Mouse (Mus musculus) stomach, embryonic 16.5 days (tissue): ENCODE measurements around the gene Cdkn3. TPM values are rescaled to one million over a fixed set of nuclear protein-coding genes. Genes with fewer than 3 reads are reported as not detected.

Experiments
- ATAC-seq: fragments of 200-750 bp; cut with Nextera tagmentation; 2 replicates; pipeline ENCODE4 v1.8.0; 2017; ENCODE audit warnings: moderate number of reproducible peaks, moderate TSS enrichment; ENCODE audit not compliant: insufficient read depth, low FRiP score
- H3K27ac ChIP-seq: fragments of 300-500 bp; sonication (generic); 2 replicates; pipeline ENCODE4 v1.5.1; 2014; ENCODE audit warnings: low read length
- H3K27me3 ChIP-seq: fragments of 300-500 bp; sonication (generic); 2 replicates; pipeline ENCODE4 v1.6.1; 2014; ENCODE audit warnings: low read length, control low read depth, mixed read lengths; ENCODE audit not compliant: control insufficient read depth, insufficient read depth
- H3K36me3 ChIP-seq: fragments of 300-500 bp; sonication (generic); 2 replicates; pipeline ENCODE4 v1.6.1; 2014; ENCODE audit warnings: low read length; ENCODE audit not compliant: control insufficient read depth, insufficient read depth
- H3K4me1 ChIP-seq: fragments of 300-500 bp; sonication (generic); 2 replicates; pipeline ENCODE4 v1.6.1; 2014; ENCODE audit warnings: low read length, control low read depth, mixed read lengths; ENCODE audit not compliant: control insufficient read depth, insufficient read depth
- H3K4me2 ChIP-seq: fragments of 300-500 bp; sonication (generic); 2 replicates; pipeline ENCODE4 v1.6.1; 2014; ENCODE audit warnings: low read depth, low read length, mixed read lengths
- H3K4me3 ChIP-seq: fragments of 300-500 bp; sonication (generic); replicated peaks from 2 replicates; pipeline ENCODE4 v1.5.1; 2014; ENCODE audit warnings: mild to moderate bottlenecking, low read length
- H3K9ac ChIP-seq: fragments of 300-500 bp; sonication (generic); 2 replicates; pipeline ENCODE4 v1.6.1; 2014; ENCODE audit warnings: low read length
- H3K9me3 ChIP-seq: fragments of 300-500 bp; sonication (generic); replicated peaks from 2 replicates; pipeline ENCODE4 v1.6.1; 2016; ENCODE audit warnings: low read length, control low read depth; ENCODE audit not compliant: control insufficient read depth
- WGBS: fragments of 180-500 bp; shearing (Covaris S2); extraction: QIAGEN DNeasy Blood & Tissue Kit; methylation state at CpG from one replicate; pipeline ENCODE4 v1.1.7; 2014; 5-methylcytosine and 5-hydroxymethylcytosine counted together
- polyA plus RNA-seq: library from polyadenylated mRNA; unstranded; fragments of >200 nt; fragmentation: Nextera tagmentation; extraction: Ambion mirVana; gene quantifications from 2 replicates; pipeline ENCODE4 v1.2.1, GENCODE M21; 2015

Gene Cdkn3
- polyA plus RNA-seq, 1 experiment from 2014 or later = 48.3 TPM

DNA sequence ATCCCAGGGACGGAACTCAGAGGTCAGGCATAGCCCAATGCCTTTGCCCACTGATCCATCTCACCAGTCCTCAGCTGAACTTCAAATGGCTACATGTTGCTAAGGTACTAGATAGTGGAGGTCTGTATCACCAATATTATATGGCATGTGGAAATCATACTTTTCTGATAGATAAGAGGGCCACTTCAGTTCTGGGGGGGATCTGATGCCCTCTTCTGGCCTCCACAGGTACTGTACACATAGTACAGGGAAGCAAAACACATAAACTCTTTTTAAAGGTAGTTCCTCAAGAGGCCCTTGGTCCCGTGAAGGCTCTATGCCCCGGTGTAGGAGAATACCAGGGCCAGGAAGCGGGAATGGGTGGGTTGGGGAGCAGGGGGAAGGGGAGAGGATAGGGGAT, 30.0 kb downstream of the Cdkn3 start:
- no peaks in the 10 kb centered on the region for H3K36me3 ChIP-seq
- no peaks in the 10 kb centered on the region for H3K27me3 ChIP-seq

DNA sequence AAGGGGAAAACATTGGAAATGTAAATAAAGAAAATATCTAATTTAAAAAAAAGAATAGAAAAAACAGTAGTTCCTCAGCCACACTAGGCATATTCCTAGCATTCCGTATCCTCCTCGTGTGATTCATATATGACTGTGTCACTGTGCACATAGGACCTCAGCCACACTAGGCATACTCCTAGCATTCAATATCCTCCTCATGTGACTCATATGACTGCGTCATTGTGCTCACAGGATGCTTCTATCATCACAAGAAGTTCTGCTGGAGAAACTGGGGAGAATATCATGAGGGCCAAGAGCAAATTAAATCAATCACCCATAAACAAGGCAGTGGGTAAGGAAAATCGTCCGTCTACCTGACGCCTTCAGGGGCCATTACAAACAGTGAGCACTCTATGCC, 30.4 kb downstream of the Cdkn3 start:
- WGBS = 92% methylated on average over 6 of the region's 6 CpGs
- no peak for ATAC-seq
- H3K4me2 ChIP-seq = no peak overlapping the region

More for the DNA sequence above, 30.0 kb downstream of the Cdkn3 start:
- H3K4me3 ChIP-seq = no peak overlapping the region
- no peaks in the 10 kb centered on the region for H3K9me3 ChIP-seq
- 68% methylated on average over 4 of the region's 4 CpGs for WGBS
- H3K4me2 ChIP-seq = no peak overlapping the region
- H3K4me1 ChIP-seq = peaks cover 8% of the 10 kb centered on the region
- H3K9ac ChIP-seq = no peak overlapping the region
- H3K27ac ChIP-seq = no peak overlapping the region
- ATAC-seq = no peak

DNA sequence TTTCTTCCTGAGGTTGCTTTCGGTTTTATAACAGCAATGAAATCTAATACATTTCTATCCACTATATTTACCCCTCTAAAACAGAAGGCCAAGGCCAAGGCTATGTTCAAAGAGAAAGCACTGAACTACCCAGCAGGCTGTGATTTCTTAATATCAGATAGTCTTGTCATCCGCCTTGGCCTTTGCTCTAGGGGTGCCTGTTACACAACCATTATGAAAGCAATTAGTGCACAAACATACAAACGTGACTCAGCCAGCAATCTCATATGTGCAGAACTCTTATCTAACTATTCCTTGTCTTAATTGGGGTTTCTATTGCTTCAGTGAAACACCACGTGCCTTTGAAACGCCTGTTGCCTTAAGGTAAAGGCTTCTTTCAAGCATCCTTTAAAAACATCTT, 33.8 kb downstream of the Cdkn3 start:
- no peak for ATAC-seq

More for the DNA sequence above, 30.4 kb downstream of the Cdkn3 start:
- no peak overlapping the region for H3K4me3 ChIP-seq
- peaks cover 8% of the 10 kb centered on the region for H3K4me1 ChIP-seq
- H3K36me3 ChIP-seq = no peaks in the 10 kb centered on the region
- no peak overlapping the region for H3K9ac ChIP-seq
- no peaks in the 10 kb centered on the region for H3K9me3 ChIP-seq
- H3K27me3 ChIP-seq = no peaks in the 10 kb centered on the region
- H3K27ac ChIP-seq = no peak overlapping the region

DNA sequence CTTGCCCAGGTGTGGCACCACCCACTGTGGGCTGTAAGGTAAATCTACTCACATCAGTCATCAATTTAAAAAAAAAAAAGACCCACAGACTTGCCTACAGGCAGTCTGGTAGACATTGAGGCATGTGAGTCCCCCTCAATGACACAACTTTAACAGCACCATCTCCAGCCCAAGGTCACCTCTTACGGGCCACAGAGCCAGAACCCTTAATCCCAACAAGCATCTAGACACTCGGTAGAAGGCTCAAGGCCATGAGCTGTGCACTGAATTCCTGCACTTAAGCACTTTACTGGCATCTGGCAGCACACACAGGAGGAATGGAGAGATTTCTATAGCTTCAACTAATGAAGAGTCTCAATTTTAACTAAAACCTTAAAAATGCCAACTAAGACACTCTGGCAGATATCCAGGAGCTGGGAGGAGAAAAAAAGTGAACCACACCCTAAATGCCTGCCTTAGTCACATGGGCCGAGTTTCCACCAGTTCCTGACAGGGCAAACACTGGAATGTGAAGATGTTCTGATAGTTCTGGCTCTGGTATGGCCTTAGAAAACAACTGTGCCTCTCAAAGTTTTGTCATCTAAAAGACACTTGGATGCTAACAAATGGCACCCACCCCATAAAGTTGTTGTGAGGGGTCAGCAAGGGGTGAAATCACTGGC, 40.5 kb downstream of the Cdkn3 start:
- no peak overlapping the region for H3K9ac ChIP-seq
- H3K4me1 ChIP-seq = no peaks in the 10 kb centered on the region
- no peak overlapping the region for H3K27ac ChIP-seq
- 78% methylated on average over 3 of the region's 3 CpGs for WGBS
- no peak overlapping the region for H3K4me2 ChIP-seq
- H3K27me3 ChIP-seq = no peaks in the 10 kb centered on the region
- no peaks in the 10 kb centered on the region for H3K36me3 ChIP-seq
- ATAC-seq = no peak
- no peaks in the 10 kb centered on the region for H3K9me3 ChIP-seq
- H3K4me3 ChIP-seq = no peak overlapping the region

More for the DNA sequence above, 33.8 kb downstream of the Cdkn3 start:
- H3K4me1 ChIP-seq = no peaks in the 10 kb centered on the region
- no peak overlapping the region for H3K4me2 ChIP-seq
- H3K36me3 ChIP-seq = no peaks in the 10 kb centered on the region
- H3K4me3 ChIP-seq = no peak overlapping the region
- H3K27ac ChIP-seq = no peak overlapping the region
- H3K9me3 ChIP-seq = no peaks in the 10 kb centered on the region
- no peak overlapping the region for H3K9ac ChIP-seq
- no peaks in the 10 kb centered on the region for H3K27me3 ChIP-seq
- 79% methylated on average over 5 of the region's 5 CpGs for WGBS

DNA sequence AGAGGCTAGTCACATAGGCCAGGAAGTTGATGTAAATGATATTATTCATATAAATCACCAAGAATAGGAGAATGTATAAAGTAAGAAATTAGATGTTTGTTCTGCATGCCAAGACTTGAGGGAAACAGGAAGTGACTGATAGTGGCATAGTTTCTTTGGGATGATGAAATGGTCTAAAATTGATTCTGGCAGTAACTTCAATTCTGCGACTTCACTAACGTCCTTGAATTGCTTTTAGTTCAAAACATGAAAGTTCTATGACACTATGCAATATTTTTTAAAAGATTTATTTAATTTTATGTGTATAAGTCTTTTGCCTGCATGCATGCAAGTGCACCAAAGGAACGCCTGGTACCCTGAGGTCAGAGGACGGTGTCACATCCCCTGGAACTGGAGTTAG, 42.9 kb downstream of the Cdkn3 start:
- H3K4me2 ChIP-seq = no peak overlapping the region
- H3K9ac ChIP-seq = no peak overlapping the region
- H3K27ac ChIP-seq = no peak overlapping the region
- H3K4me1 ChIP-seq = no peaks in the 10 kb centered on the region
- no peaks in the 10 kb centered on the region for H3K9me3 ChIP-seq
- ATAC-seq = no peak
- no peak overlapping the region for H3K4me3 ChIP-seq
- H3K36me3 ChIP-seq = no peaks in the 10 kb centered on the region
- no peaks in the 10 kb centered on the region for H3K27me3 ChIP-seq
- WGBS = 81% methylated on average over 4 of the region's 4 CpGs

DNA sequence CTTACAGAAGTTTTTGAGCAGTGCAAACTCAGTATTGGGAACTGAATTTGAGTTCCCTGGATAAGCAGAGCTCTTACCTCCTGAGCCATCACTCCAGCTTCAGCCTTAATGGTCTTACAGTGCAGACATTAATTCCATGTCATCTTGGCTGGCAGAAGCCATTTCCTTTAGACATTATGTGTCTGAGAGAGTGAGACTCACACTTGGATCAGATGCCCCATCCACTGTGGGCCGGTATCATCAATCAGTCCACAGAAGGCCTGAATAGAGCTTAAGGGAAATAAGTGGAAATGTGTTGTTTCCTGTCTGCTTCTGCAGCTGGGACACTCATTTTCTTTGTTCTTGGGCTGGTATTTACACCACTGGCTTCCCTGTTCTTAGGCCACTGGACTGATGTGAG, 43.5 kb downstream of the Cdkn3 start:
- Histone ChIP-seq H3K36me3 (no peaks in the 10 kb centered on the region), H3K27me3 (no peaks in the 10 kb centered on the region), H3K4me3 (no peak overlapping the region), H3K27ac (no peak overlapping the region), H3K9ac (no peak overlapping the region), H3K9me3 (no peaks in the 10 kb centered on the region), H3K4me2 (no peak overlapping the region), H3K4me1 (no peaks in the 10 kb centered on the region)
- WGBS = 77% methylated on average over 1 of the region's 1 CpGs
- ATAC-seq = no peak

DNA sequence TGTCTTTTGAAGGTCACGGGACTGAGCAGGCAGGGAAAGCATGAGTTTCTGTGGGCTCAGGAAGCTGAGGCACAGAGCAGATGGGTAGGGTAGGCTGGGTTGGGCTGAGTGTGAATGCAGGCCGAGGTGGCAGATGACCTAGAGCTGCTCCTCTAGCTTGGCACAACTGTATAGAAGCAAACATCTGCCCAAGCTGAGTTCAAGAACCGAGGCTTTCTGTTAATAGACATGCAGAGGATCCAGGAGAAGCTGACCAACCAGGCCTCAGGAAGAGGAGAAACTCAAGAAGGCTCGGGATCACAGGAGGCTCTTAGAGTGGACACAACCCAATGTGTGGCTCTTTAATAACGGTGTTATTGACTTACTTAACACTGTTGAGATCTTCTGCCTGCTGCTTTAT, 45.8 kb downstream of the Cdkn3 start:
- no peaks in the 10 kb centered on the region for H3K27me3 ChIP-seq
- 80% methylated on average over 5 of the region's 5 CpGs for WGBS
- H3K4me2 ChIP-seq = no peak overlapping the region
- no peaks in the 10 kb centered on the region for H3K36me3 ChIP-seq
- H3K9me3 ChIP-seq = no peaks in the 10 kb centered on the region
- no peak overlapping the region for H3K9ac ChIP-seq
- no peak overlapping the region for H3K27ac ChIP-seq
- no peaks in the 10 kb centered on the region for H3K4me1 ChIP-seq
- no peak for ATAC-seq
- H3K4me3 ChIP-seq = no peak overlapping the region

DNA sequence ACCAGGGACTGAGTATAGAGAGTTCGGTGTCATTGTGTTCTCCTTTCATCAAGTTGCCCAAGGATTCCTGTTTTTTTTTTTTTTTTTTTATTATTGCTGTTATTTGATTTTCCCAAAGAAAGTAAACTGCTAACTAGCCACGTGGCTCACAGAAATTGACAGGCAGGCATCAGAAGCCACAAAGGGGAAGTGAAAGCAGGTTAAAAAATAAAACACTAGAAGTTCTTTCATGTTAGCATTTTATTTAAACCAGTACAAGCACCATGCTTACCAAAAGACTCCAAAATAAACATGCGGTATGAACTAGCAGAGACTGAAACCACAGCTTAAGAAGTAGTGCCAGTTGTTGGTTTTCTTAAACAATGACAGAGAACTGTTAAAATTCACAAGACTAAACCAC, 47.6 kb downstream of the Cdkn3 start:
- Histone ChIP-seq H3K4me1 (no peaks in the 10 kb centered on the region), H3K4me3 (no peak overlapping the region), H3K27me3 (no peaks in the 10 kb centered on the region), H3K9ac (no peak overlapping the region), H3K27ac (no peak overlapping the region), H3K36me3 (no peaks in the 10 kb centered on the region), H3K4me2 (no peak overlapping the region), H3K9me3 (no peaks in the 10 kb centered on the region)
- WGBS = 71% methylated on average over 3 of the region's 3 CpGs
- ATAC-seq = no peak

DNA sequence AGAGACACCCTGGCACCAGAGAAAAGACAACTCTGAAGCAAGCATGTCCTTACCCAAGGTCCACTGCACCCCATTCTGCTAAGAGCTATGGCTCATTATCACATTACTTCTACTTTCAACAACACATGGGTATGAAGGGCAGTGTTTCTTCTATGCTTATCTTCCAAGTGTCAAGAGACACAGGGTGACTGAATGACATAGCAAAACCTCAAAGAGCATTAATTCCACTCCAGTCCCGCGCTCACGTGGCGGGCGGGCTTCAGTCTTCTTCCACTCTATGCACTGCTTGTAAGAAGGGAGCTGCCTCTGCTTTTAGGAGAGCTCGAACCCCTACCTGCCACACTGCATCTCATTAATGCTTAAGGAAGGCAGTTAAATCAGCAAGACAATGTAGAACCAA, 55.3 kb downstream of the Cdkn3 start:
- no peaks in the 10 kb centered on the region for H3K9me3 ChIP-seq
- H3K36me3 ChIP-seq = peaks cover 10% of the 10 kb centered on the region; the same call in 1 of the 2 replicates
- H3K4me1 ChIP-seq = no peaks in the 10 kb centered on the region; the same call in 1 of the 2 replicates
- H3K27me3 ChIP-seq = no peaks in the 10 kb centered on the region
- no peak overlapping the region for H3K4me2 ChIP-seq
- H3K9ac ChIP-seq = no peak overlapping the region
- 82% methylated on average over 6 of the region's 6 CpGs for WGBS
- H3K4me3 ChIP-seq = no peak overlapping the region
- ATAC-seq = no peak
- H3K27ac ChIP-seq = no peak overlapping the region
